Mouse (Mus musculus) olfactory bulb, adult 2 months (tissue): ENCODE results near the gene Fgfr2.

Experiments used
- CTCF ChIP-seq: fragments of 200-500 bp; IDR thresholded peaks from 2 replicates; pipeline ENCODE4 v1.5.1; 2012; ENCODE audit warnings: low read depth, mild to moderate bottlenecking, low read length, moderate library complexity; ENCODE audit not compliant: insufficient read depth
- POLR2A ChIP-seq: fragments of 200-500 bp; IDR thresholded peaks from 2 replicates; pipeline ENCODE4 v1.6.1; 2012; ENCODE audit warnings: mild to moderate bottlenecking, low read depth, low read length, moderate library complexity; ENCODE audit not compliant: insufficient read depth

DNA sequence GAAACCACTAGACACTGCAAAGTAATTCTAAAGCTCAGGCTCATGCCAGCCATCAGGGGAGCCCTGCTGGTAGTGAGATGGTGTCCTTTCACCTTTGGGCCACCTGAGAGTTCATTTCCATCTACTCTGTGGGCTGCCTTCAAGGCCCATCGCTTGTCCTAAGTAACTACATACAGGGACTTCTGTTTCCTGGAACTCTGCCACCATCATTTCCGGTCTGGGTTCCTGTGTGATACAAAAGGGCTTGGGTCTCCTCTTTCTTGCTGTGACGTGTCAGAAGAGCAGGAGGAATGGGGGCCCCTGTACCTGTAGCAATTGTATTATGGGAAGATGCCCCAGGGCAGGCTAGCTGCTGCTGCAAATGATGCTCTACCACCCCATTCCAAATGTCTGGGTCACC, 884.2 kb downstream of the Fgfr2 start:
- TF ChIP-seq POLR2A: no peak
- TF ChIP-seq CTCF: no peak
